In genomic region chr16:64852891-64853290, GRCm38 (mm10) we compare ENCODE assay signal across 8 mouse cellular contexts. TPM values are rescaled to one million over a fixed set of nuclear protein-coding genes. Genes with fewer than 3 reads are reported as not detected.
A peak's percentile ranks its signal among the peaks of the same experiment; 100 is the strongest.
DNase-seq lines count a peak whose midpoint lies in the region; ATAC-seq and TF ChIP-seq lines count a peak whose summit lies in the region.

No protein-coding gene starts in this region.

- H3K36me3 ChIP-seq in kidney, embryonic 14.5 days (ENCODE audit: control insufficient read depth, insufficient read depth, low read length): peaks cover 31% of the 10 kb centered on the region
- H3K36me3 ChIP-seq in hindbrain, embryonic 15.5 days: peaks cover 21% of the 10 kb centered on the region
- H3K36me3 ChIP-seq in midbrain, embryonic 16.5 days (ENCODE audit: control insufficient read depth, insufficient read depth, low read length): peaks cover 9% of the 10 kb centered on the region

- H3K4me1 ChIP-seq in kidney, embryonic 14.5 days (ENCODE audit: control insufficient read depth, insufficient read depth, low read length): peaks cover 4% of the 10 kb centered on the region; the same call in 1 of the 2 replicates
- peaks cover 1% of the 10 kb centered on the region for H3K4me1 ChIP-seq in bone marrow, adult 2 months (ENCODE audit: control insufficient read depth, insufficient read depth, low read length)
- peaks cover 30% of the 10 kb centered on the region for H3K4me1 ChIP-seq in hindbrain, embryonic 15.5 days (replicated peaks)
- H3K4me1 ChIP-seq in midbrain, embryonic 16.5 days (ENCODE audit: control insufficient read depth, insufficient read depth, low read length): peaks cover 23% of the 10 kb centered on the region

- TF ChIP-seq POLR2A in bone marrow, adult 2 months (IDR thresholded peaks at IDR 0.05; ENCODE audit: borderline replicate concordance, control insufficient read depth, low read depth, low read length): no peak

- H3K27me3 ChIP-seq in kidney, embryonic 14.5 days (ENCODE audit: control insufficient read depth, insufficient read depth, low read length): no peaks in the 10 kb centered on the region
- no peaks in the 10 kb centered on the region for H3K27me3 ChIP-seq in hindbrain, embryonic 15.5 days
- H3K27me3 ChIP-seq in midbrain, embryonic 16.5 days (ENCODE audit: control insufficient read depth, insufficient read depth, low read depth, low read length): no peaks in the 10 kb centered on the region

- TF ChIP-seq CTCF in bone marrow, adult 2 months (IDR thresholded peaks at IDR 0.05; ENCODE audit: control insufficient read depth, insufficient read depth, low read length): no peak

- H3K9me3 ChIP-seq in kidney, embryonic 14.5 days (ENCODE audit: control insufficient read depth, low read length): no peaks in the 10 kb centered on the region
- no peaks in the 10 kb centered on the region for H3K9me3 ChIP-seq in hindbrain, embryonic 15.5 days
- H3K9me3 ChIP-seq in midbrain, embryonic 16.5 days (replicated peaks; ENCODE audit: control insufficient read depth, low read length, poor library complexity, severe bottlenecking): no peaks in the 10 kb centered on the region; the same call in 1 of the 2 replicates

- 4% methylated on average over 14 of the region's 14 CpGs for WGBS in kidney, embryonic 14.5 days
- under 1% methylated on average over 14 of the region's 14 CpGs for WGBS in bone marrow, adult 2 months
- WGBS in hindbrain, embryonic 15.5 days: 8% methylated on average over 14 of the region's 14 CpGs
- WGBS in midbrain, embryonic 16.5 days: 9% methylated on average over 14 of the region's 14 CpGs

- no peak for ATAC-seq in kidney, embryonic 14.5 days (ENCODE audit: low FRiP score, low TSS enrichment)
- ATAC-seq in hindbrain, embryonic 15.5 days (ENCODE audit: low FRiP score, low read depth): no peak
- no peak for ATAC-seq in midbrain, embryonic 16.5 days

- H3K4me3 ChIP-seq in kidney, embryonic 14.5 days (ENCODE audit: low read length): peak overlapping the region; percentile 94
- peak overlapping the region; percentile 87 for H3K4me3 ChIP-seq in bone marrow, adult 2 months (replicated peaks; ENCODE audit: control insufficient read depth, low read depth, low read length)
- H3K4me3 ChIP-seq in hindbrain, embryonic 15.5 days: peak overlapping the region; percentile 68
- peak overlapping the region; percentile 98 for H3K4me3 ChIP-seq in midbrain, embryonic 16.5 days (ENCODE audit: low read depth, low read length)

- H3K9ac ChIP-seq in kidney, embryonic 14.5 days (ENCODE audit: low read depth, low read length): peak overlapping the region; percentile 91
- peak overlapping the region; percentile 92 for H3K9ac ChIP-seq in hindbrain, embryonic 15.5 days
- H3K9ac ChIP-seq in midbrain, embryonic 16.5 days (ENCODE audit: low read depth, low read length): peak overlapping the region; percentile 89

- no peak for DNase-seq in kidney, postnatal 25 days
- DNase-seq in cerebellum, adult 9-10 months: no peak
- DNase-seq in T-cell, adult 2 months (ENCODE audit: low spot score): no peak
- no peak for DNase-seq in right cerebral cortex, postnatal 14 days

- peak overlapping the region; percentile 89; the same call in 1 of the 2 replicates for H3K27ac ChIP-seq in kidney, embryonic 14.5 days (ENCODE audit: low read depth, low read length)
- H3K27ac ChIP-seq in bone marrow, adult 2 months (ENCODE audit: control insufficient read depth, insufficient read depth, low read depth, low read length, poor library complexity): peak overlapping the region; percentile 98
- peak overlapping the region; percentile 95; the same call in 1 of the 2 replicates for H3K27ac ChIP-seq in hindbrain, embryonic 15.5 days (replicated peaks)
- peak overlapping the region; percentile 96 for H3K27ac ChIP-seq in midbrain, embryonic 16.5 days (ENCODE audit: low read length)

- peak overlapping the region; percentile 62 for H3K4me2 ChIP-seq in kidney, embryonic 14.5 days (replicated peaks; ENCODE audit: low read depth, low read length)
- peak overlapping the region; percentile 61 for H3K4me2 ChIP-seq in hindbrain, embryonic 15.5 days
- peak overlapping the region; percentile 65 for H3K4me2 ChIP-seq in midbrain, embryonic 16.5 days (ENCODE audit: low read length)

RNA-seq across cellular contexts. Expression of gene Cggbp1, which starts 1.1 kb away (rescaled TPM):
- polyA plus RNA-seq in kidney, embryonic 14.5 days (2014; fragmentation: Nextera tagmentation; extraction: Ambion mirVana): 62.6 and 105 TPM in 2 replicates
- 21.6 and 39.3 TPM in 2 replicates for polyA plus RNA-seq in bone marrow, adult 2 months (2011; ENCODE audit: insufficient read depth, insufficient read length, low replicate concordance, missing spikeins)
- polyA plus RNA-seq in hindbrain, embryonic 15.5 days (2015; fragmentation: Nextera tagmentation; extraction: Ambion mirVana): 65.1 and 67.0 TPM in 2 replicates
- 73.4 and 82.7 TPM in 2 replicates for polyA plus RNA-seq in midbrain, embryonic 16.5 days (2015; fragmentation: Nextera tagmentation; extraction: Ambion mirVana)

RNA-seq across cellular contexts. Expression of gene Zfp654, which starts 1.4 kb away (rescaled TPM):
- polyA plus RNA-seq in kidney, embryonic 14.5 days (2014; fragmentation: Nextera tagmentation; extraction: Ambion mirVana): 5.0 and 8.6 TPM in 2 replicates
- 2.1 and 4.6 TPM in 2 replicates for polyA plus RNA-seq in bone marrow, adult 2 months (2011; ENCODE audit: insufficient read depth, insufficient read length, low replicate concordance, missing spikeins)
- 5.1 and 6.1 TPM in 2 replicates for polyA plus RNA-seq in hindbrain, embryonic 15.5 days (2015; fragmentation: Nextera tagmentation; extraction: Ambion mirVana)
- polyA plus RNA-seq in midbrain, embryonic 16.5 days (2015; fragmentation: Nextera tagmentation; extraction: Ambion mirVana): 5.9 and 6.1 TPM in 2 replicates
